Comparison of ENCODE assay signal across 18 mouse cellular contexts in genomic region chr10:39469341-39469740, GRCm38 (mm10).
DNase-seq lines count a peak whose midpoint lies in the region; ATAC-seq and TF ChIP-seq lines count a peak whose summit lies in the region.
"Had no signal": no experiment of that assay in that cellular context is flagged by ENCODE, and none has a peak within 500 bp of the region (broad histone marks: within the 10 kb centered on the region; RNA-seq: fewer than 3 reads in every experiment).

No protein-coding gene starts in this region.

- no peak overlapping the region for H3K4me3 ChIP-seq in lung, embryonic 14.5 days (ENCODE audit: low read depth, low read length)
- H3K4me3 ChIP-seq in midbrain, embryonic 16.5 days (ENCODE audit: low read depth, low read length) = no peak overlapping the region
- H3K4me3 ChIP-seq: embryonic facial prominence, embryonic 15.5 days; heart, embryonic 15.5 days; lung, embryonic 15.5 days had no signal

- no peaks in the 10 kb centered on the region for H3K36me3 ChIP-seq in lung, embryonic 14.5 days (ENCODE audit: insufficient read depth)
- no peaks in the 10 kb centered on the region for H3K36me3 ChIP-seq in midbrain, embryonic 16.5 days (ENCODE audit: control insufficient read depth, insufficient read depth, low read length)
- H3K36me3 ChIP-seq: embryonic facial prominence, embryonic 15.5 days; heart, embryonic 15.5 days; lung, embryonic 15.5 days had no signal

- H3K9me3 ChIP-seq in lung, embryonic 14.5 days (ENCODE audit: low read depth, low read length) = no peaks in the 10 kb centered on the region
- no peaks in the 10 kb centered on the region for H3K9me3 ChIP-seq in midbrain, embryonic 16.5 days (replicated peaks; ENCODE audit: control insufficient read depth, low read length, poor library complexity, severe bottlenecking)
- H3K9me3 ChIP-seq: embryonic facial prominence, embryonic 15.5 days; G1E; heart, embryonic 15.5 days; lung, embryonic 15.5 days had no signal

- in situ Hi-C loops in Patski (cut with MboI; ENCODE audit: low pct_unique_long_range_greater_than_20kb) = no loop called here

- no peaks in the 10 kb centered on the region for H3K27me3 ChIP-seq in lung, embryonic 14.5 days (ENCODE audit: insufficient read depth, low read length)
- H3K27me3 ChIP-seq in Patski = no peaks in the 10 kb centered on the region
- H3K27me3 ChIP-seq in midbrain, embryonic 16.5 days (ENCODE audit: control insufficient read depth, insufficient read depth, low read depth, low read length) = no peaks in the 10 kb centered on the region
- H3K27me3 ChIP-seq: embryonic facial prominence, embryonic 15.5 days; heart, embryonic 15.5 days; lung, embryonic 15.5 days had no signal

- 59% methylated on average over 7 of the region's 7 CpGs for WGBS in lung, embryonic 14.5 days
- 79% methylated on average over 7 of the region's 7 CpGs for WGBS in midbrain, embryonic 16.5 days

- 0 out of 2 replicates have a peak, but pooled peaks cover 11% of the 10 kb centered on the region for H3K4me1 ChIP-seq in lung, embryonic 14.5 days (ENCODE audit: insufficient read depth)
- peaks cover 20% of the 10 kb centered on the region for H3K4me1 ChIP-seq in midbrain, embryonic 16.5 days (ENCODE audit: control insufficient read depth, insufficient read depth, low read length)

- POLR2A ChIA-PET in Patski (lab: Charles Lee) = no interaction called here

- CTCF ChIA-PET in Patski (lab: Charles Lee) = interaction anchor here (0.7 to 1.7 kb wide), 2 partner anchors 52 to 299 kb away, joined by 3 to 4 read pairs; no protein-coding TSS in a partner anchor

- no peak for ATAC-seq in lung, embryonic 14.5 days (ENCODE audit: insufficient read depth)
- ATAC-seq in Patski = peak; percentile 31
- no peak for ATAC-seq in midbrain, embryonic 16.5 days
- ATAC-seq: forebrain, embryonic 16.5 days had no signal

- no peak for TF ChIP-seq CTCF in lung, embryonic 14.5 days (IDR thresholded peaks at IDR 0.05; ENCODE audit: low read depth)
- no peak for TF ChIP-seq CTCF in Patski (IDR thresholded peaks at IDR 0.05)

- no peak overlapping the region for H3K4me2 ChIP-seq in lung, embryonic 14.5 days
- H3K4me2 ChIP-seq in midbrain, embryonic 16.5 days (ENCODE audit: low read length) = no peak overlapping the region
- H3K4me2 ChIP-seq: embryonic facial prominence, embryonic 15.5 days; heart, embryonic 15.5 days; lung, embryonic 15.5 days had no signal

- peak; percentile 60 for DNase-seq in lung, embryonic 14.5 days
- DNase-seq in lung, adult 18-20 months = no peak
- DNase-seq in thymus, postnatal 25 days = peak; percentile 27
- DNase-seq in thymus, adult 18-20 months = no peak
- DNase-seq in Patski (ENCODE audit: low read depth, low spot score) = no peak
- DNase-seq in natural killer cell, adult 2 months (ENCODE audit: low spot score in 2 of 2) = peak; percentile 44 to 67
- DNase-seq: adrenal gland, postnatal 36 days; cerebellum, adult 11-12 months; cerebellum, postnatal 25 days; kidney, adult 18-20 months; kidney, postnatal 10 days; retina, postnatal 1 day had no signal

- H3K27ac ChIP-seq in lung, embryonic 14.5 days (ENCODE audit: low read depth) = no peak overlapping the region
- no peak overlapping the region for H3K27ac ChIP-seq in midbrain, embryonic 16.5 days (ENCODE audit: low read length)
- H3K27ac ChIP-seq: embryonic facial prominence, embryonic 15.5 days; heart, embryonic 15.5 days; lung, embryonic 15.5 days had no signal

- H3K9ac ChIP-seq in lung, embryonic 14.5 days = no peak overlapping the region
- H3K9ac ChIP-seq in midbrain, embryonic 16.5 days (ENCODE audit: low read depth, low read length) = no peak overlapping the region
- H3K9ac ChIP-seq: embryonic facial prominence, embryonic 15.5 days; heart, embryonic 15.5 days; lung, embryonic 15.5 days had no signal

Comparison
In these comparisons a context has a peak if more than half of its experiments do, and no peak if none do; other contexts are left out.
1. DNase-seq: peak in lung, embryonic 14.5 days (single experiment), thymus, postnatal 25 days (single experiment) and natural killer cell, adult 2 months (2 of 2); none in lung, adult 18-20 months (0 of 2), thymus, adult 18-20 months (0 of 2) and Patski (single experiment).